Mouse (Mus musculus): ENCODE measurements around the gene Nars2.

The Nars2 gene

GRCm38 (mm10) chr7:96971027-96971996 is 20.0 kb downstream of the Nars2 start:
- DNase-seq (ENCODE audit: low spot score) = no peak

- no peak for DNase-seq (ENCODE audit: low spot score)
These were observed 21.0 kb downstream of the Nars2 start for GRCm38 (mm10) chr7:96972138-96972904.

GRCm38 (mm10) chr7:96975914-96976313 is 24.6 kb downstream of the Nars2 start:
- DNase-seq (ENCODE audit: low spot score) = no peak

- DNase-seq (ENCODE audit: low spot score) = no peak
These were observed 25.9 kb downstream of the Nars2 start for GRCm38 (mm10) chr7:96977209-96977608.

- DNase-seq (ENCODE audit: low spot score) = no peak
These were observed 30.1 kb downstream of the Nars2 start for GRCm38 (mm10) chr7:96981366-96981765.

- no peak for DNase-seq (ENCODE audit: low spot score)
These were observed 32.5 kb downstream of the Nars2 start for GRCm38 (mm10) chr7:96983660-96984347.

GRCm38 (mm10) chr7:96985798-96986197 is 34.5 kb downstream of the Nars2 start:
- no peak for DNase-seq (ENCODE audit: low spot score)

GRCm38 (mm10) chr7:96986795-96987445 is 35.6 kb downstream of the Nars2 start:
- DNase-seq (ENCODE audit: low spot score) = no peak

- DNase-seq (ENCODE audit: low spot score) = no peak
These were observed 36.4 kb downstream of the Nars2 start for GRCm38 (mm10) chr7:96987676-96988075.

GRCm38 (mm10) chr7:97012956-97013355 is 61.7 kb downstream of the Nars2 start:
- peak; percentile 74 for DNase-seq (ENCODE audit: low spot score)

GRCm38 (mm10) chr7:97018005-97018404 is 66.7 kb downstream of the Nars2 start:
- no peak for DNase-seq (ENCODE audit: low spot score)

GRCm38 (mm10) chr7:97018418-97018817 is 67.1 kb downstream of the Nars2 start:
- no peak for DNase-seq (ENCODE audit: low spot score)

GRCm38 (mm10) chr7:97019303-97019702 is 68.0 kb downstream of the Nars2 start:
- DNase-seq (ENCODE audit: low spot score) = no peak

GRCm38 (mm10) chr7:97026772-97027358 is 75.6 kb downstream of the Nars2 start:
- no peak for DNase-seq (ENCODE audit: low spot score)

GRCm38 (mm10) chr7:97029151-97029550 is 77.8 kb downstream of the Nars2 start:
- no peak for DNase-seq (ENCODE audit: low spot score)

- no peak for DNase-seq (ENCODE audit: low spot score)
These were observed 81.1 kb downstream of the Nars2 start for GRCm38 (mm10) chr7:97032412-97032811.

GRCm38 (mm10) chr7:97039641-97040040 is 88.3 kb downstream of the Nars2 start:
- no peak for DNase-seq (ENCODE audit: low spot score)

GRCm38 (mm10) chr7:97041868-97042449 is 90.7 kb downstream of the Nars2 start:
- no peak for DNase-seq (ENCODE audit: low spot score)

- DNase-seq (ENCODE audit: low spot score) = no peak
These were observed 91.7 kb downstream of the Nars2 start for GRCm38 (mm10) chr7:97042981-97043380.

- DNase-seq (ENCODE audit: low spot score) = no peak
These were observed 109.7 kb downstream of the Nars2 start for GRCm38 (mm10) chr7:97060966-97061365.

GRCm38 (mm10) chr7:97071512-97071911 is 120.2 kb downstream of the Nars2 start:
- no peak for DNase-seq (ENCODE audit: low spot score)
